ENCODE assay signal across 35 mouse cellular contexts in the genomic region with DNA sequence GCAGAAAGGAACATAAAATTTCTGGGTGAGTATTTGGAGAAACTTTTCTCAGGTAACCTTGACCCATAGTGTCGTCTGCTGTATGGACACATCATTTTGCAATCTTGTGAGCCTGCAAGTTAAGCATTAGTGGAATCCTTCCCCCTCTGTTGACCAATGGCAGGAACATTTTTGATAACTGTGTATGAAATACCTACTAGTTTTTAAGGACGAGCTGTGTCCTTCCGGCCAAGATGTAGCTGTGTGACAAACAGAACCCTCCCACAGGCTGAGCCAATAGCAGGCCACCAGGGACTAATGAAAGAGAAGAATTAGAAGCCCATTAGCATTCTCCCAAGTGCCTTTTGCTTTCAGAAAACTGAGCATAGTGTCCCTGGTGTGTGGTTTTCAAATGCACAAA. TPM values are rescaled to one million over a fixed set of nuclear protein-coding genes. Genes with fewer than 3 reads are reported as not detected.
DNase-seq lines count a peak whose midpoint lies in the region; ATAC-seq and TF ChIP-seq lines count a peak whose summit lies in the region.
"Had no signal": no experiment of that assay in that cellular context is flagged by ENCODE, and none has a peak within 500 bp of the region (broad histone marks: within the 10 kb centered on the region; RNA-seq: fewer than 3 reads in every experiment).

No protein-coding gene starts in this region.

- DNase-seq in adrenal gland, adult 8-10 months = peak; percentile 32
- no peak for DNase-seq in adrenal gland, postnatal 10 days
- DNase-seq in heart, adult 9 months (ENCODE audit: low spot score in 2 of 2) = no peak
- no peak for DNase-seq in lung, postnatal 0 days (ENCODE audit: low spot score)
- DNase-seq in lung, postnatal 25 days (ENCODE audit: low spot score) = no peak
- DNase-seq in adrenal gland, postnatal 36 days = peak; percentile 23 to 57
- DNase-seq: cerebellum, adult 2 months; cerebellum, postnatal 14 days; gastrocnemius, adult 2 months; gastrocnemius, postnatal 36 days; heart, adult 2 months; heart, postnatal 36 days; kidney, adult 9 months; kidney, postnatal 10 days; layer of hippocampus, postnatal 36 days; lung, adult 2 months; lung, postnatal 14 days had no signal

- H3K36me3 ChIP-seq in heart, embryonic 15.5 days = no peaks in the 10 kb centered on the region
- H3K36me3 ChIP-seq in lung, postnatal 0 days (ENCODE audit: insufficient read depth, low read length) = no peaks in the 10 kb centered on the region
- H3K36me3 ChIP-seq: hindbrain, embryonic 12.5 days; limb, embryonic 10.5 days; limb, embryonic 15.5 days; midbrain, embryonic 10.5 days had no signal

- H3K9ac ChIP-seq in heart, embryonic 15.5 days = no peak overlapping the region
- H3K9ac ChIP-seq in lung, postnatal 0 days (replicated peaks; ENCODE audit: low read depth) = no peak overlapping the region
- H3K9ac ChIP-seq: hindbrain, embryonic 12.5 days; limb, embryonic 15.5 days had no signal

- no peaks in the 10 kb centered on the region for H3K27me3 ChIP-seq in heart, embryonic 15.5 days
- H3K27me3 ChIP-seq in lung, postnatal 0 days (replicated peaks; ENCODE audit: insufficient read depth, low read length) = no peaks in the 10 kb centered on the region
- H3K27me3 ChIP-seq: hindbrain, embryonic 12.5 days; limb, embryonic 15.5 days had no signal

- no peak for TF ChIP-seq EP300 in lung, postnatal 0 days (IDR thresholded peaks at IDR 0.05)

- no peak for ATAC-seq in heart, embryonic 15.5 days (replicated peaks; ENCODE audit: insufficient number of reproducible peaks, insufficient read depth, low FRiP score, low read depth)
- peak; percentile 16; the same call in 1 of the 2 replicates for ATAC-seq in lung, postnatal 0 days
- ATAC-seq: forebrain, embryonic 16.5 days; intestine, postnatal 0 days; Patski had no signal

- H3K9me3 ChIP-seq in heart, embryonic 15.5 days (replicated peaks) = no peaks in the 10 kb centered on the region
- no peaks in the 10 kb centered on the region for H3K9me3 ChIP-seq in lung, postnatal 0 days (ENCODE audit: low read length)
- H3K9me3 ChIP-seq: hindbrain, embryonic 12.5 days; limb, embryonic 10.5 days; limb, embryonic 15.5 days; midbrain, embryonic 10.5 days had no signal

- no peak overlapping the region for H3K4me2 ChIP-seq in heart, embryonic 15.5 days
- H3K4me2 ChIP-seq in lung, postnatal 0 days (replicated peaks; ENCODE audit: low read depth, low read length) = no peak overlapping the region
- H3K4me2 ChIP-seq: hindbrain, embryonic 12.5 days; limb, embryonic 15.5 days had no signal

- 38% methylated on average over 3 of the region's 3 CpGs for WGBS in heart, embryonic 15.5 days
- WGBS in lung, postnatal 0 days = 50% methylated on average over 3 of the region's 3 CpGs

- peaks cover 10% of the 10 kb centered on the region for H3K4me1 ChIP-seq in heart, embryonic 15.5 days (replicated peaks)
- H3K4me1 ChIP-seq in lung, postnatal 0 days (ENCODE audit: insufficient read depth, low read depth, low read length) = peaks cover 3% of the 10 kb centered on the region
- H3K4me1 ChIP-seq: hindbrain, embryonic 12.5 days; limb, embryonic 10.5 days; limb, embryonic 15.5 days; midbrain, embryonic 10.5 days had no signal

- H3K4me3 ChIP-seq in heart, embryonic 15.5 days = no peak overlapping the region
- H3K4me3 ChIP-seq in lung, postnatal 0 days (ENCODE audit: low read depth, low read length) = no peak overlapping the region
- H3K4me3 ChIP-seq: erythroblast, embryonic 14.5 days; gastrocnemius, adult 2 months; heart, adult 2 months; hindbrain, embryonic 12.5 days; limb, embryonic 10.5 days; limb, embryonic 15.5 days; midbrain, embryonic 10.5 days had no signal

- H3K27ac ChIP-seq in heart, embryonic 15.5 days = peak overlapping the region; percentile 49; the same call in 1 of the 2 replicates
- no peak overlapping the region for H3K27ac ChIP-seq in lung, postnatal 0 days (ENCODE audit: low read length)
- H3K27ac ChIP-seq: gastrocnemius, adult 2 months; heart, adult 2 months; hindbrain, embryonic 12.5 days; limb, embryonic 10.5 days; limb, embryonic 15.5 days; midbrain, embryonic 10.5 days had no signal

- no peak for TF ChIP-seq CTCF in lung, postnatal 0 days (IDR thresholded peaks at IDR 0.05)

RNA-seq across cellular contexts. Expression of gene Asic5, which starts 8.4 kb away (rescaled TPM):
- total RNA-seq in adrenal gland, adult 8-10 months (2022) = not detected
- under 1 TPM; 0.48 to 0.90 TPM for total RNA-seq in adrenal gland, postnatal 10 days (2021)
- polyA plus RNA-seq in heart, embryonic 15.5 days (2015; fragmentation: Nextera tagmentation; extraction: Ambion mirVana) = not detected in 2 replicates
- polyA plus RNA-seq in lung, postnatal 0 days (2015; fragmentation: Nextera tagmentation; extraction: Ambion mirVana) = 0.12 TPM in 1 of 2 replicates, not detected in the other
- total RNA-seq in adrenal gland, postnatal 36 days (2021) = not detected
- total RNA-seq: gastrocnemius, adult 2 months; gastrocnemius, postnatal 36 days; heart, adult 2 months; heart, postnatal 36 days; layer of hippocampus, postnatal 36 days; megakaryocyte progenitor cell, adult 5-6 weeks; MEL; monocyte, adult 5-6 weeks had no signal
- polyA plus RNA-seq: cerebellum, adult 2 months; cortical plate, adult 2 months; embryonic facial prominence, embryonic 14.5 days; erythroblast, embryonic 14.5 days; forebrain, embryonic 11.5 days; forebrain, embryonic 16.5 days; heart, adult 2 months; hindbrain, embryonic 12.5 days; limb, embryonic 10.5 days; limb, embryonic 15.5 days; lung, adult 2 months; midbrain, embryonic 10.5 days; neural tube, embryonic 14.5 days; Patski; stomach, embryonic 14.5 days; testis, adult 2 months had no signal

RNA-seq across cellular contexts. Expression of gene Tdo2, which starts 14.5 kb away (rescaled TPM):
- total RNA-seq in adrenal gland, adult 8-10 months (2022) = 1 to 10 TPM in 2 of 4 experiments, under 1 TPM in 1, not detected in 1; 0.40 to 3.5 (median 1.7) TPM
- 10 to 100 TPM; 29.6 to 65.4 TPM for total RNA-seq in adrenal gland, postnatal 10 days (2021)
- polyA plus RNA-seq in heart, embryonic 15.5 days (2015; fragmentation: Nextera tagmentation; extraction: Ambion mirVana) = 0.33 and 0.55 TPM in 2 replicates
- 0.76 and 1.8 TPM in 2 replicates for polyA plus RNA-seq in lung, postnatal 0 days (2015; fragmentation: Nextera tagmentation; extraction: Ambion mirVana)
- total RNA-seq in adrenal gland, postnatal 36 days (2021) = 1 to 10 TPM in 1 of 2 experiments, under 1 TPM in 1; 0.33 to 1.0 TPM
- total RNA-seq: gastrocnemius, adult 2 months; gastrocnemius, postnatal 36 days; heart, adult 2 months; heart, postnatal 36 days; megakaryocyte progenitor cell, adult 5-6 weeks; MEL; monocyte, adult 5-6 weeks had no signal
- polyA plus RNA-seq: embryonic facial prominence, embryonic 14.5 days; erythroblast, embryonic 14.5 days; forebrain, embryonic 11.5 days; heart, adult 2 months; hindbrain, embryonic 12.5 days; midbrain, embryonic 10.5 days had no signal

RNA-seq across cellular contexts. Expression of gene Ctso, which starts 58.1 kb away (rescaled TPM):
- total RNA-seq in adrenal gland, adult 8-10 months (2022) = 10 to 100 TPM; 45.7 to 73.5 (median 59.5) TPM
- 10 to 100 TPM; 29.4 to 36.3 TPM for total RNA-seq in adrenal gland, postnatal 10 days (2021)
- polyA plus RNA-seq in heart, embryonic 15.5 days (2015; fragmentation: Nextera tagmentation; extraction: Ambion mirVana) = 18.5 and 21.8 TPM in 2 replicates
- 38.6 and 41.7 TPM in 2 replicates for polyA plus RNA-seq in lung, postnatal 0 days (2015; fragmentation: Nextera tagmentation; extraction: Ambion mirVana)
- 10 to 100 TPM; 34.5 to 68.4 TPM for total RNA-seq in adrenal gland, postnatal 36 days (2021)

Comparison
In these comparisons a context has a peak if more than half of its experiments do, and no peak if none do; other contexts are left out.
1. DNase-seq: peak in adrenal gland, adult 8-10 months (single experiment) and adrenal gland, postnatal 36 days (2 of 2); none in adrenal gland, postnatal 10 days (single experiment), heart, adult 9 months (0 of 2), lung, postnatal 0 days (single experiment) and lung, postnatal 25 days (single experiment).
2. RNA of gene Tdo2, which starts 14.5 kb away (total RNA-seq): 29.6 to 65.4 TPM in adrenal gland, postnatal 10 days; 0.40 to 3.5 TPM in adrenal gland, adult 8-10 months and 0.33 to 1.0 TPM in adrenal gland, postnatal 36 days; every median in the first group is over 4 times any median in the second.